21 mouse cellular contexts compared by ENCODE assay signal in the genomic region with DNA sequence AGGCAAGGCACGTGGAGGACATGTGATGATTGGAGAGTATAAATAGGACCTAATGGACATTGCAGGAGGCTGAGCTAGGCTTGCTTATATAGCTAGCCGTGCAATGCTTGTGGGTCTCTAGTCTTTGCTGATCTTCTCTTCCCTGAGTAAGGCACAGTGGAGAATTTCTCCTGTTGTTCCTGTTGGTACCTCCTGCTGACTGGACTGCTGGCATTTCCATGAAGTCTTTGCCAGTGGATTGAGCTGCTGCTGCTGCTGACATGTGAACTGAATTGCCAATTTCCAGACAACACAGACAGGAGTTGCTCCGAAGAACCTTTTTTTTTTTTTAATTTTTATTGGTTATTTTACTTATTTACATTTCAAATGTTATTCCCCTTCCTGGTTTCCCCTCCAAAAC. TPM values are rescaled to one million over a fixed set of nuclear protein-coding genes. Genes with fewer than 3 reads are reported as not detected.
A peak's percentile ranks its signal among the peaks of the same experiment; 100 is the strongest.
DNase-seq lines count a peak whose midpoint lies in the region; TF ChIP-seq lines count a peak whose summit lies in the region.
"Had no signal": no experiment of that assay in that cellular context is flagged by ENCODE, and none has a peak within 500 bp of the region (broad histone marks: within the 10 kb centered on the region; RNA-seq: fewer than 3 reads in every experiment).

No protein-coding gene starts in this region.

- TF ChIP-seq CTCF in cerebellum, adult 2 months (IDR thresholded peaks at IDR 0.05; ENCODE audit: borderline replicate concordance, insufficient read depth, low read depth, low read length) = no peak

- peak; percentile 33 for DNase-seq in cerebellum, adult 11-12 months
- no peak for DNase-seq in cerebellum, adult 8-10 months
- DNase-seq in cerebellum, adult 2 months = peak in 1 of 2 experiments; percentile 56
- DNase-seq in cerebellum, adult 11 months = no peak
- DNase-seq in cerebellum, adult 9-11 months = peak; percentile 43
- no peak for DNase-seq in cerebellum, postnatal 14 days
- peak; percentile 59 for DNase-seq in brain, adult 2 months (ENCODE audit: low read depth, low spot score)
- DNase-seq in adrenal gland, adult (ENCODE audit: inconsistent age in 2 of 2, low spot score in 1 of 2) = no peak
- DNase-seq: adrenal gland, adult 2 months; adrenal gland, adult 8-10 months; adrenal gland, postnatal 10 days; adrenal gland, postnatal 14 days; adrenal gland, postnatal 25 days; adrenal gland, postnatal 36 days; B cell, adult 2 months; cerebellum, adult 9-10 months had no signal

- no peak for TF ChIP-seq POLR2A in cerebellum, adult 2 months (IDR thresholded peaks at IDR 0.05; ENCODE audit: borderline replicate concordance, insufficient read depth, low read length)

- no peaks in the 10 kb centered on the region for H3K27me3 ChIP-seq in cerebellum, adult 2 months (ENCODE audit: control insufficient read depth, insufficient read depth, low read length)
- H3K27me3 ChIP-seq: CH12.LX, Patski had no signal

- peak overlapping the region; percentile 7; the same call in 1 of the 2 replicates for H3K27ac ChIP-seq in cerebellum, adult 2 months (ENCODE audit: insufficient read depth, low read length)

- 19% methylated on average over 3 of the region's 3 CpGs for WGBS in cerebellum, adult 2 months

- H3K4me3 ChIP-seq in cerebellum, adult 2 months (replicated peaks; ENCODE audit: insufficient read depth, low read depth, low read length) = no peak overlapping the region

- peaks cover 12% of the 10 kb centered on the region for H3K4me1 ChIP-seq in cerebellum, adult 2 months (ENCODE audit: control insufficient read depth, insufficient read depth, low read length)

RNA-seq across cellular contexts. Expression of gene Gpr158, which starts 41.5 kb away (rescaled TPM):
- polyA plus RNA-seq in cerebellum, adult 2 months (2012; rRNA removed) = 48.2 and 52.6 TPM in 2 replicates
- polyA plus RNA-seq: activated CD4-positive, CD25-positive, alpha-beta regulatory T cell, adult 4 months; C2C12; CD4-positive, CD25-positive, alpha-beta regulatory T cell, adult 4 months had no signal

Comparison
In these comparisons a context has a peak if more than half of its experiments do, and no peak if none do; other contexts are left out.
1. DNase-seq: peak in cerebellum, adult 11-12 months (single experiment), cerebellum, adult 9-11 months (single experiment) and brain, adult 2 months (single experiment); none in cerebellum, adult 8-10 months (single experiment), cerebellum, adult 11 months (single experiment), cerebellum, postnatal 14 days (0 of 2) and adrenal gland, adult (0 of 2).